Mouse (Mus musculus): ENCODE results near the gene Cox7a2l. TPM values are rescaled to one million over a fixed set of nuclear protein-coding genes. Genes with fewer than 3 reads are reported as not detected.
A peak's percentile ranks its signal among the peaks of the same experiment; 100 is the strongest.

The Cox7a2l gene
- total RNA-seq, 2 experiments from 2014 or later: 309 to 336 TPM

DNA sequence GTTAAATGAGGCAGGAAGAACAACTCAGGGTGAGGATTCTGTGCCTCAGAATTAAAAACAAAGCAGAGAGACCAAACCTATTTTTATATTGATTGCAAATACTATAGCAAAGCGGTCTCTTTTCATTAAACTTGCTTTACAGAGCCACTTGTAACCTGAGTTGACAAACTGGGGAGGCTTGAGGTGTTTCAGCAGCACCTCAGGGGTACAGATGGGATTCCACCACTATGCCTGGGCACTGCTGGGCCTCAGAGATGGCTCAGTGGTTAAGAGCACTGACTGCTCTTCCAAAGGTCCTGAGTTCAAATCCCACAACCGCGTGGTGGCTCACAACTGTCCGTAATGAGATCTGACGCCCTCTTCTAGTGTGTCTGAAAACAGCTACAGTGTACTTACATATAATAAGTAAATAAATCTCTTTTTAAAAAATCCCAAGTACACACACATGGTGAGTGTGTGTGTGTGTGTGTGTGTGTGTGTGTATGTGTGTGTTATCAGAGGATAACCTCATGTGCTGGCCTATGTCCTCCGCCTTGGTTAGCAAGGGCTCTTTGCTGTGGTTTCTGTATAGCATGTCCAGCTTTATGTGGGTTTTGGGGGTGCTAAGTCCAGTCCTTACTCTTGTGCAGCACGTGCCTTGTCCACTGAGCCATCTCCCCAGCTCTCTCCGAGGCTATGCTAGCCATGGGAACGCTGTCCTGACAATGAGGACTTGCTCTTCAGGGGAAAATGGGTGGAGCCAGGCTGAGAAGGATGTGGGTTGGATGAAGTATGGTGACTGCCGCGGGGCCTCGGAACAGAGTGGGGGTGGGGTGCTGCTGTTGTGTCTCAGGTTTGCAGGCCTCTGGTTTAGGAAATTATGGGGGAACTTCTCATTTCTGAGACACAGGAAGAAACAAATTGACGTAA is 9.7 kb upstream of the Cox7a2l start:
- peak; percentile 43 to 65 for DNase-seq

- no peak for DNase-seq
These were observed 9.0 kb upstream of the Cox7a2l start for GRCm38 (mm10) chr17:83526091-83526561.

GRCm38 (mm10) chr17:83525596-83525995 is 8.5 kb upstream of the Cox7a2l start:
- no peak for DNase-seq

DNA sequence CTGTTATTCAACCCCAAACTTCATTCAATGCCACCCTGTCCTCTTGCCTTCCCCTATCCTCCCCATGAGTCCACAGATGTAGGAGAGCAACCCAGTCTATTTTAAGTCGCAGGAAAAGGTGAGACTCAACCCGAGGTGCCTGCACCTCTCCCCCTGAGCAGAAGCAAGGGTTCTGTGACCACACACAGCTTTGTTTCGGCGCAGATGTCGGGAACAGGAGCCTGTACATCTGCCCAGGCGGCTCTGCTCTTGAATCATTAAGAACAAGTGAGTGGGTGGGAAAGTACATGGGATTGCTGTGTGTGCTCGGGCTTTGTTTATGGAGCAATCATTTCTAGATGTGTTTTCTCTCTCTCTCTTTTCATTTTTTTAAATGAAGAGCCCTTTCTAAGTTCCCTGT is 7.6 kb upstream of the Cox7a2l start:
- DNase-seq: no peak

GRCm38 (mm10) chr17:83522590-83523379 is 5.7 kb upstream of the Cox7a2l start:
- no peak for DNase-seq

- DNase-seq: no peak
These were observed 4.8 kb upstream of the Cox7a2l start for GRCm38 (mm10) chr17:83521881-83522280.

DNA sequence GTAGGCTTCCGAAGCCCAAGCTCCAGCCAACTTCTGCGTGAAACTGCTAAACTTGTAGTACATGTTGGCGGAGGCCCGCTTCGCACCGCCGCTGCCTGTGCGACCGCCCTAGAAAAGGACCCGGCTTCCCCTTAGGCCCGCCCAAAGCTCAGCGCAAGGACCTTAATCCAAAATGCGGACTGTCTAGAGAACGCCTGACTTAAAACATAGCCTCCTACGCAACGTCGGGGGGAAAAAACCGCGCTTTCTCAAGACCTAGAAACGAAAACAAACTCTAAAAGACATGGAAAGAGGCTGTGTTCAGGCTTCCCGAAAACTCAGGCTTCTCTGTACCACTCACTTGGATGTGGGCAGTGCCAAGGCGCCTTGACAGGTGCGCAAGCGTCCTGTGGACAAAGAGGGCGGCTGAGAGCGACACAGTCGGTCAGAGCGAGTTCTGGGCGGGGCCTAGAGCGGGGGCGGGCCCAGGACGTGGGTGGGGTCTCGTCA is 2.9 kb downstream of the Cox7a2l start:
- peak; percentile 92 to 96 for DNase-seq

- no peak for DNase-seq
These were observed 3.4 kb downstream of the Cox7a2l start for GRCm38 (mm10) chr17:83513655-83514212.

- no peak for DNase-seq
These were observed 5.0 kb downstream of the Cox7a2l start for GRCm38 (mm10) chr17:83512130-83512529.

DNA sequence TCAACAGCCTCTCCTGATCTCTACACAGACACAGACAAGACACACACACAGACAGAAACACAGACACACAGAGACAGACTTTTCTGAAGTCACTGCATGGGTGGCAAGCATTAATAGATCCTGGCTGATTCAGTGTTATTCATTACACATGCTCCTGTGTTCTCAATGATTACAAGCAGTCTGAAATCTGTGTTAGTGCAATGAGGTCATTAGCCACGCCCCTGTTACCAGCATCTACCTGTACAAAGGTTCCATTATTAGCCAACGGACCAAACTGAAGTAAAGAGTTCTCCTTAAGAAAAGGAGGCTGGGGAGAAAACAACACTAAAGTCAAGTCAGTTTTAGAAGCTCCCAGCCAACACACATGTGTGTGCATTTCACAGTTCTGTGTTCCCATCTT is 13.4 kb downstream of the Cox7a2l start:
- no peak for DNase-seq

DNA sequence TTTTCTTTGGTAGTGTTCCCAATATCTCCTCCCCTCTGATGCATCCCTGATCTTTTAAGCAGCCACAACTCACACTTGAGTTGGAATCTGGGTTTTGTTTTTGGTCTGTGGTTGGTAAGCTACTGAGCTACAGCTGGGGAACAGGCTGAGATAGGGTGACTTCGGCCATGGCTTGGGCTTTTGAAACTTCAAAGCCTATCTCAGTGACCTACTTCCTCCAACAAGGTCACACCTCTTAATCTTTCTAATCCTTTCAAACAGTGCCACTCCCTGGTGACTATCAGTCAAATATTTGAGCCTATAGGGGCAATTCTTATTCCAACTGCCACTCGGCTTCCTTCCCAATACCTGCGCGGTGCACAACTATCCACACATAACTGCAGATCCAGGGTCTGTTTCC is 17.4 kb downstream of the Cox7a2l start:
- DNase-seq: no peak

GRCm38 (mm10) chr17:83498889-83499288 is 18.2 kb downstream of the Cox7a2l start:
- no peak for DNase-seq

DNA sequence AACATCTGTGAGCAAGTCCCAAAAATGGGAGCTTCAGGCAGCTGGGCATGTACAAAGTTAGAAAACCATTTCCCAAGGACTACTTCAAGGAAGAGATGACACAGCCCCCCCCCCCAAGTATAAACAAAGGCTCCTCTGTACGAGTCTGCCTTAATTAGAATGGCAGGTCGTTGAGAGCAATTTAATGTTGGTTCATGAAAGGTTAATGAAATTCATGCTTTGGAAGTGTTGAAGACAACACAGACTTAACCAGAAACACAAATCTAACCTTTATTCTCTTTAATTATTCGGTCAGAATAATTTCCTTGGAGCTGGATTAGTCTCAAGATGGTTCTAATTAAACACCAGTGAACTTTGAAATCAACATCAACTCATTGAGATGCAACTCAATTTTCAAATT is 29.4 kb downstream of the Cox7a2l start:
- DNase-seq: no peak

- no peak for DNase-seq
These were observed 33.3 kb downstream of the Cox7a2l start for GRCm38 (mm10) chr17:83483784-83484183.

DNA sequence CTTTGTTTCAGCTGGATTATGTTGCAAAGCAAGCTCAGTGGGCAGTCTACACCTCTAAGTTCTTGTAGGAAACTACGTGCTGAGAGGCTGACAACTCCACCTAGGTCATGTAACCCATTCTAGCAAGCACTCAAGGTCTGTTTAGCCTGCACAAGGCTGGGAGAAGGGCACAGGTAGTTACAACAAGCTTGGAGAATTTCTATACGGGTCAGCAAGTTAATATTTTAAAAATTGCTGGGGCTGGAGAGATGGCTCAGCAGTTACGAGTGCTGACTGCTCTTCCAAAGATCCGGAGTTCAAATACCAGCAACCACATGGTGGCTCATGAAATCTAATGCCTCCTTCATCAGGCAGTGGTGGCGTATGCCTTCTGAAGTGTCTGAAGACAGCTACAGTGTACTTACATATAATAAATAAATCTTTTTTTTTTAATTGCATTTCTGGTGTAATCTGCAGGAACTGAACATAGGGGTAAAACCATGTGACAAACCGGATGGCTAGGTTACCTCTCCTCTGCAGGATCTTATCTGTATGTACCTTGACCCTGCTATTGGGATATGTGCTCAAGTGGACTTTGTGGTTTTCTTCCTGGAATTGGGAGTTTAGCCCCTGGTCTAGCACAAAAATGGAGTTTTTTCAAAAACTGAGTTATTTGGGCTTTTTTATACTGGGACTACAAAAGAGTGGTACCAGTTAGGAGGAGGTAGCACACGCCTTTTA is 34.2 kb downstream of the Cox7a2l start:
- no peak for DNase-seq

DNA sequence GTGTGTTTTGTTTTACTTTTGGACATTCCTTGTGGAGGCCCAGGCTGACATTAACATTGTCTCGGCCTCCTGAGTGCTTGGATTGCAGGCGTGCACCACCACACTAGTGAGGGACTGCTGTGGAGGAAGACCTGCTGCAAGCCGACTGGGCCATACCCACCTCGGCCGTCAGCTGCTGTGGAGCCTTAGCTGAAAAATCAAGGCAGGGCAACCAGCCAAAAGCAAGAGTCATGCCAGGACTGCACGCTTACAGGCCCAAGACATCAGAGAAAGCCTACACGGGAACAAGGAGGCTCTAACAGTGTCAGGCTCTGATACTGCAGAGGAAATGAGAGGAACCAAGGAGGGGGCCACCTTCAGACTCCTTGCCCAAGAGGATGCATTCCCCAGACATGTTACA is 35.6 kb downstream of the Cox7a2l start:
- DNase-seq: no peak

DNA sequence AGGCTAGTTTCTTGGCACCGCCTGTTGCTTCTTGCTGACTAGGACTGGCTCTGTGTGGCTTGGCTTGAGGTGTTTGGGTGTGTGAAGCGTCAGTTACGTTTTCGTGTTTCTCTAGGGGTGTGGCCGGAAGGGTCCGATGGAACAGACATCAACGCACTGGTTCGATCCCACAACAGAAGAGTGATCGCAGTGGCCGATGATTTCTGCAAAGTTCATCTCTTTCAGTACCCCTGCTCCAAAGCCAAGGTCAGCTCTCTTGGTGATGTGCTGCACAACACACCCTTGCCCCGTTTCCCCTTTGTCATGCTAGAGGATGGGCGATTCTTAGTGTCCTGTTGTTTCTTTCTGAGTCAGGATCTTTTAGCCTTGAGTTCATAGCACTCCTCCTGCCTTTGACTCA is 40.0 kb downstream of the Cox7a2l start:
- DNase-seq: no peak

DNA sequence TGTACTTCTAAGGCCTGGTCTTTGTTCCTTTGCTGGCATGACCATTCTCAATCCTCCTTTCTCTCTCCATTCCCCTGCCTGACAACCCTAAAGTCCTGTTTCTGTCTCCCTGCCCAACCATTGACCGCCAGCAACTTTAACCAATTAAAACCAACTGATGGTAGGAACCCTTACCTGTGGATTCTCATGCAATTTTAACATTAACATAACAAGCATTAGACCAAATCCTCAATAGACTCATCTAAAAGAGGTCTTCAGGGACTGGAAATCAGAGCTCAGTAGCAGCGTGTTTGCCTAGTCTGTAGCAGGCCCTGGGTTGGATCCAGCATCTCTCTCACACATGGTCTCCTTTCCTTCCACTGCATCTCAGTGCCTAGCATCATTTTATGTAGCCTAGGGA is 47.5 kb downstream of the Cox7a2l start:
- DNase-seq: no peak

DNA sequence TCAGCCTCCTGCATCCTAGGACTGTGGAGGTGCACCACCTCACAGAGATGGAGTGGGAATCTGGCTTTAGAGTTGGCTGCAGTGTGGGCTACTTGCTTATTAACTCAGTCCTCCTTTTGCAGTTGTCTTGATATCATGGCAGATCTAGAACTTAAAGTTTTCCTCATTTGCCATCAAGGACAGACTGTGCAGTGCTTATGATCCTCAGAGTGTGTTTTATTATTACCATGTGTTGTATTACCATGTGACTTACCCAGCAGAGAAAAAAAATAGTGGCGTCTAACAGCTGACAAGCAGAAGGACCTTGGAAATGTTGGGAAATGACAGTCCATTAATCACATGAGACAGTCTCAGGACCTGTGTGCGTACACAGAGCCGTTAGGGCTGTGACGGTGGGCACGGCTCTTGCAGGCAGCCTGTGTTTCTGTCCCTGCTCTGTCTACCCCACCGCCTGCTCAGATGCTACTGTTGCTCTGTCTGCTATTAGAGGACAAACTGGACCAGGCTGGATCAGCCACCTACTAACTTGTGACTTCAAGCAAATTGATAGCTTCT is 50.4 kb downstream of the Cox7a2l start:
- no peak for DNase-seq

- no peak for DNase-seq
These were observed 51.2 kb downstream of the Cox7a2l start for GRCm38 (mm10) chr17:83465969-83466368.

- DNase-seq: no peak
These were observed 59.9 kb downstream of the Cox7a2l start for GRCm38 (mm10) chr17:83457271-83457670.

GRCm38 (mm10) chr17:83453587-83453986 is 63.5 kb downstream of the Cox7a2l start:
- DNase-seq: no peak

Data from heart, adult 18-20 months (tissue).